ENCODE assay signal across 9 mouse cellular contexts in the genomic region with DNA sequence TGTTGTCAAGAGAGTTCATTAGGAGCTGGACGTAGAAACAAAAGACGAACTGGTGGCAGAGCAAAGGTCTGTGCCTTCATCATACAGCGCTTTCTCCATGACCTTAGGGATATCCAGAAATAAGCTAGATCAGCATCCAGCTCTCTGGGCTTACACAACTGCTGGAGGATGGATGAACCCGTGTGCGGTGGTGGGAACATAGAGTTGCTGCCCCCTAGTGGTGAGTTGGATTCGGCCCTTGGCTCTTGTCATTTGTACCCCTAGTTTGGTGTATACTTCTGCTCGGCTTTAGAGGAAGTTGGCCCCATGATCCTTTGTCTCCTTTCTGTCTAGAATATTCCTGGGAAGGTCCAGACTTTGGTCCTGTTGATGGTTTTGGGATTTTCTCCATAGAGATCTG.
DNase-seq lines count a peak whose midpoint lies in the region; ATAC-seq and TF ChIP-seq lines count a peak whose summit lies in the region.
"Had no signal": no experiment of that assay in that cellular context is flagged by ENCODE, and none has a peak within 500 bp of the region (broad histone marks: within the 10 kb centered on the region; RNA-seq: fewer than 3 reads in every experiment).

No protein-coding gene starts in this region.

- no peaks in the 10 kb centered on the region for H3K79me2 ChIP-seq in heart, adult 2 months (replicated peaks; ENCODE audit: control insufficient read depth, insufficient read depth, low read length)

- intact Hi-C loops in heart, adult 2 months (cut with DNase I) = loop anchor here (1.0 to 2.0 kb wide), 2 partner anchors 109 to 252 kb away; no protein-coding TSS in a partner anchor

- WGBS in heart, adult 2 months = 38% methylated on average over 7 of the region's 7 CpGs
- WGBS in heart, embryonic 11.5 days (ENCODE audit: insufficient replicate concordance) = 42% methylated on average over 7 of the region's 7 CpGs
- 35% methylated on average over 7 of the region's 7 CpGs for WGBS in bone marrow, adult 2 months
- WGBS in large intestine, adult 2 months = 37% methylated on average over 7 of the region's 7 CpGs

- 0 out of 2 replicates have a peak, but pooled peaks have one; percentile 16 for TF ChIP-seq EP300 in heart, adult 2 months (IDR thresholded peaks at IDR 0.05; ENCODE audit: insufficient read depth, low read depth, low read length)

- no peaks in the 10 kb centered on the region for H3K27me3 ChIP-seq in heart, adult 2 months (ENCODE audit: control insufficient read depth, insufficient read depth, low read length)
- H3K27me3 ChIP-seq in heart, embryonic 11.5 days (ENCODE audit: control insufficient read depth, insufficient read depth, low read length) = no peaks in the 10 kb centered on the region
- H3K27me3 ChIP-seq: hindbrain, embryonic 15.5 days had no signal

- no peaks in the 10 kb centered on the region for H3K4me1 ChIP-seq in heart, adult 2 months (ENCODE audit: control insufficient read depth, insufficient read depth, low read length)
- H3K4me1 ChIP-seq in heart, embryonic 11.5 days (ENCODE audit: control insufficient read depth, insufficient read depth, low read length) = 0 out of 2 replicates have a peak, but pooled peaks cover 2% of the 10 kb centered on the region
- no peaks in the 10 kb centered on the region for H3K4me1 ChIP-seq in bone marrow, adult 2 months (ENCODE audit: control insufficient read depth, insufficient read depth, low read length)
- no peaks in the 10 kb centered on the region for H3K4me1 ChIP-seq in embryonic fibroblast, embryonic 13.5 days (ENCODE audit: control insufficient read depth, insufficient read depth, low read length)
- H3K4me1 ChIP-seq: hindbrain, embryonic 15.5 days had no signal

- peak; percentile 28 to 51 for DNase-seq in heart, adult 2 months
- peak; percentile 3 for DNase-seq in 416B (ENCODE audit: low read depth)
- DNase-seq in large intestine, adult 2 months (ENCODE audit: low read depth, low spot score) = peak; percentile 2
- peak; percentile 73 for DNase-seq in lung, postnatal 14 days
- DNase-seq in urinary bladder, postnatal 36 days (ENCODE audit: low spot score in 2 of 2) = peak; percentile 42 to 48

- no peak overlapping the region for H3K4me2 ChIP-seq in heart, embryonic 11.5 days
- H3K4me2 ChIP-seq: hindbrain, embryonic 15.5 days had no signal

- no peak overlapping the region for H3K27ac ChIP-seq in heart, adult 2 months
- no peak overlapping the region for H3K27ac ChIP-seq in heart, embryonic 11.5 days (ENCODE audit: low read depth, low read length)
- no peak overlapping the region for H3K27ac ChIP-seq in bone marrow, adult 2 months (ENCODE audit: control insufficient read depth, insufficient read depth, low read depth, low read length, poor library complexity)
- no peak overlapping the region for H3K27ac ChIP-seq in embryonic fibroblast, embryonic 13.5 days (ENCODE audit: insufficient read depth, low read length)
- H3K27ac ChIP-seq: hindbrain, embryonic 15.5 days had no signal

- no peaks in the 10 kb centered on the region for H3K36me3 ChIP-seq in heart, adult 2 months (ENCODE audit: control insufficient read depth, insufficient read depth, low read length)
- H3K36me3 ChIP-seq in heart, embryonic 11.5 days (ENCODE audit: control insufficient read depth, insufficient read depth, low read length) = no peaks in the 10 kb centered on the region
- H3K36me3 ChIP-seq: hindbrain, embryonic 15.5 days had no signal

- TF ChIP-seq POLR2A in heart, adult 2 months (IDR thresholded peaks at IDR 0.05; ENCODE audit: insufficient read depth, low read depth, low read length) = no peak
- no peak for TF ChIP-seq POLR2A in bone marrow, adult 2 months (IDR thresholded peaks at IDR 0.05; ENCODE audit: borderline replicate concordance, control insufficient read depth, low read depth, low read length)
- no peak for TF ChIP-seq POLR2A in embryonic fibroblast, embryonic 13.5 days (IDR thresholded peaks at IDR 0.05; ENCODE audit: low read depth, low read length)

- H3K9me3 ChIP-seq in heart, embryonic 11.5 days (replicated peaks; ENCODE audit: control insufficient read depth, low read length) = no peaks in the 10 kb centered on the region
- H3K9me3 ChIP-seq: hindbrain, embryonic 15.5 days had no signal

- ATAC-seq in heart, embryonic 11.5 days (replicated peaks; ENCODE audit: insufficient number of reproducible peaks, low FRiP score, low TSS enrichment) = no peak

- H3K4me3 ChIP-seq in heart, adult 2 months = no peak overlapping the region
- no peak overlapping the region for H3K4me3 ChIP-seq in heart, embryonic 11.5 days (ENCODE audit: low read depth, low read length)
- H3K4me3 ChIP-seq in bone marrow, adult 2 months (replicated peaks; ENCODE audit: control insufficient read depth, low read depth, low read length) = no peak overlapping the region
- H3K4me3 ChIP-seq in embryonic fibroblast, embryonic 13.5 days (ENCODE audit: insufficient read depth, low read length) = no peak overlapping the region
- H3K4me3 ChIP-seq: hindbrain, embryonic 15.5 days had no signal

- TF ChIP-seq CTCF in heart, adult 2 months (IDR thresholded peaks at IDR 0.05) = peak; percentile 88
- peak; percentile 34; the same call in 1 of the 2 replicates for TF ChIP-seq CTCF in bone marrow, adult 2 months (IDR thresholded peaks at IDR 0.05; ENCODE audit: control insufficient read depth, insufficient read depth, low read length)
- peak; percentile 52 for TF ChIP-seq CTCF in embryonic fibroblast, embryonic 13.5 days (IDR thresholded peaks at IDR 0.05; ENCODE audit: borderline replicate concordance, insufficient read depth, low read length)

- H3K9ac ChIP-seq in heart, adult 2 months (ENCODE audit: low read depth, low read length) = no peak overlapping the region
- no peak overlapping the region for H3K9ac ChIP-seq in heart, embryonic 11.5 days (ENCODE audit: low read depth, low read length)
- H3K9ac ChIP-seq: hindbrain, embryonic 15.5 days had no signal

Comparison
In these comparisons a context has a peak if more than half of its experiments do, and no peak if none do; other contexts are left out.
1. DNase-seq: peak in every context shown above with its lines; median percentile 73 in lung, postnatal 14 days; 45 in urinary bladder, postnatal 36 days; 40 in heart, adult 2 months; 3 in 416B; 2 in large intestine, adult 2 months.
2. CTCF ChIP-seq: peak in every context shown above with its lines; median percentile 88 in heart, adult 2 months; 52 in embryonic fibroblast, embryonic 13.5 days; 34 in bone marrow, adult 2 months.